Mouse (Mus musculus) ES-E14 (cell line): Measurements from ENCODE around the gene Aldh1b1.

Experiments used
- CHD2 ChIP-seq: IDR thresholded peaks from 2 replicates; pipeline ENCODE4 v1.6.1; 2014; ENCODE audit warnings: mild to moderate bottlenecking, low read depth, low read length, inconsistent platforms
- HCFC1 ChIP-seq: IDR thresholded peaks from 2 replicates; pipeline ENCODE4 v1.6.1; 2012; ENCODE audit warnings: low read length, inconsistent platforms, borderline replicate concordance; ENCODE audit not compliant: insufficient read depth
- MAFK ChIP-seq: IDR thresholded peaks from 2 replicates; pipeline ENCODE4 v1.6.1; 2014; ENCODE audit warnings: mild to moderate bottlenecking, low read depth, low read length, inconsistent platforms; ENCODE audit not compliant: insufficient read depth
- ZC3H11A ChIP-seq: IDR thresholded peaks from 2 replicates; pipeline ENCODE4 v1.6.1; 2012; ENCODE audit warnings: low read depth, mild to moderate bottlenecking, inconsistent platforms, low read length, borderline replicate concordance

DNA sequence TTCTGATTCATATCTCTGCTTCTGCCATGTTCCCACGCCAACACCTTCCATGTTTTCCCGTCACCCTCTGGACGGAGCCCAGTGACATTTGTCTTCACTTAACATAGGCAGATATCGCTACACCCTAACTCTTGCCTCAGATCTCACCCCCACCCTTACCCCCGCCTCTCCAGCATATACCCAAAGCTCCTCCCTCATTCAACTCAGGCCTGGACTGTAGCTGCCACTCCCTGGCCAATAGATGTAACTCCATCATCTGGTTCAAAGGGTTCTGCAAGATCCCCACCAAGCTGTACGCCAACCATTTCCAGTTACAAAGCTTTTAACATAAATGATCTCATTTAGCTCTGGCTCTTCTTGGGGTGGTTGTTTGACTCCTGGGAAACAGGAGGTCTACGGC lies 32.0 kb upstream of the Aldh1b1 start:
- TF ChIP-seq ZC3H11A (no peak), MAFK (no peak), CHD2 (no peak), HCFC1 (no peak)
